Mouse (Mus musculus) gastrocnemius, postnatal 36 days (tissue): ENCODE data around the gene Nlrp1b. TPM values are rescaled to one million over a fixed set of nuclear protein-coding genes. Genes with fewer than 3 reads are reported as not detected.

Source experiments
- DNase-seq, 2 experiments: peaks; one replicate each; pipeline ENCODE4 v3.0.0; 2022
- intact Hi-C: fragments of 180-260 bp; cut with DNase I; formaldehyde crosslinking; loops from one replicate; pipeline ENCODE4 v1.15.1; 2025
- long read RNA-seq, 2 experiments: library from polyadenylated mRNA; stranded (forward); transcript quantifications; one replicate each; pipeline ENCODE4 v2.0.0; 2021
- total RNA-seq, 2 experiments: library from RNA; stranded (reverse); gene quantifications; 2 replicates each; pipeline ENCODE4 v1.2.3; 2021

The Nlrp1b gene
- under 1 TPM in 1 of 2 experiments, not detected in 1; 0.07 TPM for total RNA-seq
- long read RNA-seq, experiment 1 = 0 reads
- long read RNA-seq, experiment 2 = 0 reads

DNA sequence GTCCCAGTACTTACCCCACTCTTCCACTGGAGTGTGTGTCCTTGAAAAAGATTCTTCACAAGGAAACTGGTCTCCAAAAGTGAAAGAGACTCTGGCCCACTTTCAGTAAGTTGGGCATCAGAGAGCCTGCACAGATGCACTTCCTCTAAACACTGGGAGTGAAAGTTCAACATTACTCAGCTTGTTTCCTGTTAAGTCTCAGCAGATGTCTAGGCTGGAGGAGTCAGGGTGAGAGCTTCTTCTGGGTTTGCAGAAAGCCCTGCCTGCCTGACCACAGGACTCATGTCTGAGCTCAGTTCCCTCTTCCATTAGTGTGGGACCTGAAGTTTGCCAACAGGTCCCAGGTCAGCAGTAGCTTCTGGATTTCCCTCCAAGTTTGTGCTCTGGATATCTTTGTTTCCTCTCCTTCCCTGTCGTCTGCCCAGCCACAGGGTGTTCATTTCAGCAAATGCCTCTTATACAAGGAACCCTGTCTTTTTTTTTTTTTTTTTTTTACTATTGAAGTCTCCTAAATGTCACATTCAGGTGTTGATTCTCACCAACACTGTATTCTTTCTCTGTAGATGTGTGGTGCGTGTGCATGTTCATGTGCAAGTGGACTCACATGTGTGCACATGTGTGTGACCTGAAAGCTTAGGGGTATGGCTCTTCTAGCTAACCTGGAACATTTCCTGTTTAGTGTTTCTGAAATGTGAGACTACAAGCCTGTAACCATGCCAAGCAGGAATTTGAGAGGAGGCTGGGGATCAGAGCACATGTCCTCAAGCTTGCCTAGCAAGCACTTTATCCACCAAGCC is at the start of gene Nlrp1b:
TSS of gene Nlrp1b (minus strand) at position 50 of the 797 bp plus-strand sequence.
- intact Hi-C loops = loop anchor here (2.0 kb wide), 1 partner anchor 58 kb away; no protein-coding TSS in a partner anchor
- no peak for DNase-seq

DNA sequence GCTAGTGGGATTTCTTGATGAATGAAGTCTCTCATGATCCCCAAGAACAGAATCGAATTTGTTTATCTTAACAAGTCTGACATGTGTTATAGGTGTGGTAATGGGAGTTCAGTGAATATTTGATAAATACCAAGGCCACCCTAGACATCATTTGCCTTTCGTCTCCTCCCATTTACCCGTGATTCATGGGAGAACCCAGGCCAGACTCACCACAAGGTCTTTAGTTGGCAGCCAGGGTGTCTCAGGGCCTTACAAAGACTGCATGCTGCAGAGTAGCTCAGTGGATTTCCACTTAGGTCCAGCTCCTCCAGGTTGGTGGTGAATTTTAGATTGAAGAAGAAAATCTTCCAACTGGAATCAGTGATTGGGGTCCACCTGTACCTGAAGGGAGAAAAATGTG is 30.5 kb upstream of the Nlrp1b start:
- intact Hi-C loops = no loop called here
- no peak for DNase-seq

DNA sequence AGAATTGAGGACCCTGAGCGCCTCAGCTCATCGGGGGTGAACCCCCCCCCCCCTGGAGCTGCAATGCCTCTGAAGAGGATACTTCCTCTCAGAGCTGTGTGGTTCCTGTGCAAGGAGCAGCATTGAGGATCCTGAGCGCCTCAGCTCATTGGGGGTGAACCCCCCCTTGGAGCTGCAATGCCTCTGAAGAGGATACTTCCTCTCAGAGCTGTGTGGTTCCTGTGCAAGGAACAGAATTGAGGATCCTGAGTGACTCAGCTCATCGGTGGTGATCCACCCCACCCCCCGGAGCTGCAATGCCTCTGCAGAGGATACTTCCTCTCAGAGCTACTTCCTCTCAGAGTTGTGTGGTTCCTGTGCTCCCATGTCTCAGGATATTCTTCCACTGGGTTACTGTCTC is 20.8 kb upstream of the Nlrp1b start:
- peak in 1 of 2 experiments; percentile 6 for DNase-seq
- intact Hi-C loops = no loop called here

DNA sequence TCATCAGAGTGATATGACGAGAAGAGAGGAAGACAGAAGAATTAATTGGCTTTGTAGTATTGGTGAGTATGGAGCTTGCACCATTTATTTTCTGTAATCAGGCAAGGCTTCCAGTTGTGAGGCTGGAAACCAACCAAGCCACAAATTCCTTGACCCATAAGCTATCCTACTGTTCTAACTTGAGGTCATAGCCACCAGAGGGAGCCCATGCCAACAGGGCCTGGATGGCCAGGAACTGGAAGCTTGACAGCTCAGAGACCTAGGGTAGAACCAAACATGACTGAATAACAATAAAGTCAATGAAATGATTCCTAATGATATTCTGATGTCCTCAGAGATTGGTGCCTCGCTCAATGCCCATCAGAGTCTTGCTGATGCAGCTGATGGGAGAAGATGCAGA is 5.9 kb downstream of the Nlrp1b start:
- no peak for DNase-seq
- intact Hi-C loops = no loop called here

- intact Hi-C loops = no loop called here
- no peak for DNase-seq
Measured at GRCm38 (mm10) chr11:71202703-71203102, 27.8 kb downstream of the Nlrp1b start.

DNA sequence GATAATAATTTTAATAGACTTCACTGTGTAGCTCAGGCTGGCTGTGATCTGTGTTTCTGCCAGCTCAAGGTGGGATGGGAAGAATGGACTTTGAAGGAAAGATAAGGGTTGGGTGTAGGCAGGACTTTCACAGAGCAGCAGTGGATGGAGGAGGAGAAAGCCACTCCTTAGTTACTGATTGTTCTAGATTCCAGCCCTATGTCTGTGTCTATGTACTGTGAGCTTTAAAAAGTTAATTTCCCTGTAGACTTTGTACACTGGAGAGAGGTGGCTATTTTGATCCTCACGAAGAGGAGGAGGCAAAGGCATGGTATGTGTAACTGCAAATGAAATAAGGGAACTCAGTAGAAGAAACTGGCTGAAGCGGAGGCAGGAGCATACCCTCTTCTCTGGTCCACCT is 31.2 kb downstream of the Nlrp1b start:
- intact Hi-C loops = no loop called here
- DNase-seq = no peak

- DNase-seq = no peak
- intact Hi-C loops = no loop called here
Measured at GRCm38 (mm10) chr11:71169633-71170032, 60.9 kb downstream of the Nlrp1b start.

DNA sequence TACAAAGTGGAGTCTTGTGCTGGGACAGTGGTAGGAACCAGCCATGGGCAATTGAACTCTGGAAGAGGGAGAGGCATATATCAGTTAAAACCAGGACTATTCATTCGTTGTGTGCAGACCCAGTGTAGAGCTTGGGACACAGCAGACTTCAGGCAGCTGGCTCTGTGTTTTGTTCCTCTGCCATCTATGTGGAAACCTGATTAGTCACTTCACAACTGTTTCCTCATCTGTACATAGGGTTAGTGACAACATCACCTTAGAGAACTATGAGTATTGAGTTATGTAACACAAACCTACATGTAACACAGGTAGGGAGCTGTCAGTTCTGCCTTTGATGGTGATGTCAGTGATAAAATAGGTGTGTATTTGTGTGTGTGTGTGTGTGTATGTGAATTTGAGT is 66.4 kb downstream of the Nlrp1b start:
- DNase-seq = no peak
- intact Hi-C loops = no loop called here

DNA sequence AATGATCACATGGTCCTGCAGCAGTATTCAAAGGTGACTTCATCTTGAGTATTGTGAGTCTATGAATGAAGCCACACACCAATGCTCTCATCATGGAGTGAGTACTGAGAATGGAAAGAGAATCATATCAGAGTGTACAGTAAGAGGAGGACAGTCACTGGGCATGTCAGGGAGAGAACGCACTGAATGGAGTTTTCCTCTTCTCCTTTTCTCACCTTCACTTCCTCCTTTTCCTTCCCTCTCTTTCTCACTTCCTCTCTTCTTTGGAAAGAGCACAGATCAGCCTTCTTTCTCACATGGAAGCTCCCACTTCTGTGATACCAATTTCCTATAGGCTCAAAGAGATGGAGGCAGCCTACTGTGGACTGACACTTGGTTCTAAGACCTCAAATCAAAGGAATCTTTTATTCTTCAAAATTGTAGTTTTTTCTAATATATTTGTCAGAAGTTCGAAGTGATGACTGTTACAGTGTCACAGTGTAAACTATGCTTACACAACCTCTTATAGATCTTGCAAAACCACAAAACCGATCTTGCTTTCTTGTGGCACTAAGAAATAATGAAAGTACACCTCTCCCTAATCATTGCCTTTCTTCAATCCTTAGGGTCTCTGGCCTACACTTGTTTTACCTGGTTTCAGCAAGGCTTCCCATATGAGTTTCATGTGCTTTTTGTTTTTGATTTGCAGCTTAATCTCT is 70.9 kb downstream of the Nlrp1b start:
- no peak for DNase-seq
- intact Hi-C loops = no loop called here

DNA sequence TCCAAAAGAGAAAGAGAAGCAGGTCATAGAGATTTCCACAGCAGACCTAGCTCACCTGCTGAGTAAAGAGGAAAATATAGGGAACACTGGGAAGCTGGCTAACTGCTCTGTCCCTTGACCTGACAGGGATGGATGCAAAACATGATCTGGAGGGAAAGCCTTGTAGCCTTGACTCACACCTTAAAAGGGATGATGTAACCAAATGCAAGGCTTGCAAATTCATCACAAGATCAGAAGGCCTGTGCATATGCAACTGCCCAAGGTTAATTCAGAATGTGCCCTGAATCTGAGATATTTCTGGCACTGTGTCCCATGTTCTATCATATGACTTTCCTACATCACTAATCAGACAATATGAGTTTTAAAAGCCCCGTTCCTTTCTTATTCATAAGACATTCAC is 75.3 kb downstream of the Nlrp1b start:
- intact Hi-C loops = no loop called here
- DNase-seq = no peak

DNA sequence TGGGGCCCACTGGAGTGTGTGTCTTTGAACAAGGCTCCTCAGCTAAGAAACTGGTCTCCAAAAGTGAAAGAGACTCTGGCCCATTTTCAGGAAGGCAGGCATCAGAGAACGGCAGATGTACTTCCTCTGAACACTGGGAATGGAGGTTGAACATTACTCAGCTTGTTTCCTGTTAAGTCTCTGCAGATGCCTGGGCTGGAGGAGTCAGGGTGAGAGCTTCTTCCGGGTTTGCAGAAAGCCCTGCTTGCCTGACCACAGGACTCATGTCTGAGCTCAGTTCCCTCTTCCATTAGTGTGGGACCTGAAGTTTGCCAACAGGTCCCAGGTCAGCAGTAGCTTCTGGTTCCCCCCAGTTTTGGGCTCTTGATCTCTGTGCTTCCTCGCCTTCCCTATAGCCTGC is 85.9 kb downstream of the Nlrp1b start, which contains the start of gene Nlrp1a:
TSS of gene Nlrp1a (minus strand) at position 44 of the 400 bp plus-strand sequence.
- intact Hi-C loops = no loop called here
- DNase-seq = no peak

DNA sequence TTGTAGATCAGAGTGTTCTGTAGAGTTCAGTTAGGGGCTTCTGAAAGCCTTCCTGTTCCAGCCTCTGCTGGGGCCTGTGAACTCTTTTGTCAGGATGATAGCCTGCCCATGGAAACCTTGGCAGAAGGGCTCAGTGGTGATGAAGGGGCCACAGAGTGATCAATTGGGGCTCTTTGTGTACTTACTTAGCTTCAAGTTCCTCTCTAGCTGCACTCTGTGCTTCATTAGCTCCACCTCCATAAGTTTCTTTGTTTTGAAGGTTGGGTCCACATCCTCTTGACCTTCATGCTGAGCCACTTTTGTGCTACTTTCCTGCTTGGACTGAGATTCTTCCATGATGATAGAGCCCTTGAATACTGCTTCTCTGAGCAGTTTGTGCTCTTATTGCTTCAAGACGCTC is 88.5 kb downstream of the Nlrp1b start:
- intact Hi-C loops = no loop called here
- no peak for DNase-seq

- DNase-seq = no peak
- intact Hi-C loops = no loop called here
Measured at GRCm38 (mm10) chr11:71107128-71107527, 123.4 kb downstream of the Nlrp1b start.

DNA sequence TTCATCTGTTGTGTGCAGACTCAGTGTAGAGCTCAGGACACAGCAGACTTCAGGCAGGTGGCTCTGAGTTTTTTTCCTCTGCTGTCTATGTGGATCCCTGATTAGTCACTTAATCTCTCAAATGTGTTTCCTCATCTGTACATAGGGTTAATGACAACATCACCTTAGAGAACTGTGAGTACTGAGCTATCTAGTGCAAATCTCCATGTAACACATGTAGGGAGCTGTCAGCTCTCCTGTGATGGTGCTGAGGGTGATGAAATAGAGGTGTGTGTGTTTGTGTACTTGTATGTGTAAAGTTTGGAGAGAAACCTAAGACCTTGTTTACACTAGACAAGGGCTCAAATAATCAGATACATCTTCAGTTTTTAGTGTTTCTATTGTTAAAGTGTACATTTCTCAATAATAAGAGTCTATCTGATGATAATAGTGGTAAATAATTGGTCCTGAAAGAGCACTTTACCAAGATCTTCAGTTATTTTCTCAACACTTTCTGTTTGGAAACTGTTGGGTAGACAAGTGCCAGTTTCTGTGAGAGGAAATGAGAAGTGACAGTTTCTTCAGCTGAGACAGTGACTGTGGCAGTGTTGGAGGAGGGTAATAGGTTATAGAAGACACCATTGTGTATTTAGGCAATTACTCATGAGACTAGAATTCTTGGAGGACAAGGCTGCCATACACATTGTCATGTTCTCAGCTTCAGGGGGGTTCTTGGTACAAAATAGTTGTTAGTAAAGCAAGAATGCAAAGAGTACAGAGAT is 124.1 kb downstream of the Nlrp1b start:
- no peak for DNase-seq
- intact Hi-C loops = no loop called here

- DNase-seq = no peak
- intact Hi-C loops = no loop called here
Measured at GRCm38 (mm10) chr11:71103931-71104330, 126.6 kb downstream of the Nlrp1b start.

Other genes with a start within 250 kb of the Nlrp1b start
- 100 to 1,000 TPM in 1 of 2 experiments, 10 to 100 TPM in 1; 96.4 to 119 TPM for gene C1qbp, start 247.7 kb downstream of the Nlrp1b start, total RNA-seq
- 1 to 10 TPM; 6.5 to 8.0 TPM for gene Dhx33, start 226.3 kb downstream of the Nlrp1b start, total RNA-seq
- gene Mis12, start 211.1 kb downstream of the Nlrp1b start, total RNA-seq = 1 to 10 TPM; 3.3 to 4.0 TPM
- 10 to 100 TPM; 11.7 to 12.6 TPM for gene Derl2, start 210.9 kb downstream of the Nlrp1b start, total RNA-seq
- gene 6330403K07Rik, start 197.2 kb downstream of the Nlrp1b start, total RNA-seq = under 1 TPM in 1 of 2 experiments, not detected in 1; 0.17 TPM
- gene Nlrp1a, start 86.0 kb downstream of the Nlrp1b start, total RNA-seq = under 1 TPM; 0.22 to 0.38 TPM